Mouse (Mus musculus) lung, postnatal 36 days (tissue): Measurements from ENCODE around the gene Kat2b.
"Not testable (repeated sequence)": the region's sequence is repeated elsewhere in the genome, so short reads cannot be mapped to it uniquely, and the experiment has no call there.

Experiments
- DNase-seq: peaks from one replicate; pipeline ENCODE4 v3.0.0; 2022; ENCODE audit warnings: mixed read lengths

Kat2b gene

GRCm38 (mm10) chr17:53664703-53665382 lies 98.2 kb downstream of the Kat2b start:
- no peak for DNase-seq

- DNase-seq = no peak
Observed at GRCm38 (mm10) chr17:53670453-53670852, 103.8 kb downstream of the Kat2b start.

GRCm38 (mm10) chr17:53678716-53679115 lies 112.1 kb downstream of the Kat2b start:
- peak; percentile 26 for DNase-seq

GRCm38 (mm10) chr17:53688321-53688720 lies 121.7 kb downstream of the Kat2b start:
- no peak for DNase-seq

GRCm38 (mm10) chr17:53688877-53689802 lies 122.5 kb downstream of the Kat2b start, which contains the start of gene Sgo1:
TSS of gene Sgo1 (minus strand) at chr17:53689333.
- DNase-seq = peak; percentile 97

- DNase-seq = peak; percentile 18
Observed at GRCm38 (mm10) chr17:53689946-53690345, 123.3 kb downstream of the Kat2b start.

GRCm38 (mm10) chr17:53694039-53694438 lies 127.4 kb downstream of the Kat2b start:
- DNase-seq = peak; percentile 69

- DNase-seq = not testable (repeated sequence)
Observed at GRCm38 (mm10) chr17:53697521-53697920, 130.9 kb downstream of the Kat2b start.

GRCm38 (mm10) chr17:53714453-53714852 lies 147.8 kb downstream of the Kat2b start:
- DNase-seq = no peak

GRCm38 (mm10) chr17:53715161-53715560 lies 148.5 kb downstream of the Kat2b start:
- DNase-seq = not testable (repeated sequence)

- DNase-seq = no peak
Observed at GRCm38 (mm10) chr17:53718474-53718873, 151.8 kb downstream of the Kat2b start.

GRCm38 (mm10) chr17:53718916-53719315 lies 152.3 kb downstream of the Kat2b start:
- DNase-seq = not testable (repeated sequence)
